Mouse (Mus musculus): ENCODE measurements around the gene Ercc1.

The Ercc1 gene

DNA sequence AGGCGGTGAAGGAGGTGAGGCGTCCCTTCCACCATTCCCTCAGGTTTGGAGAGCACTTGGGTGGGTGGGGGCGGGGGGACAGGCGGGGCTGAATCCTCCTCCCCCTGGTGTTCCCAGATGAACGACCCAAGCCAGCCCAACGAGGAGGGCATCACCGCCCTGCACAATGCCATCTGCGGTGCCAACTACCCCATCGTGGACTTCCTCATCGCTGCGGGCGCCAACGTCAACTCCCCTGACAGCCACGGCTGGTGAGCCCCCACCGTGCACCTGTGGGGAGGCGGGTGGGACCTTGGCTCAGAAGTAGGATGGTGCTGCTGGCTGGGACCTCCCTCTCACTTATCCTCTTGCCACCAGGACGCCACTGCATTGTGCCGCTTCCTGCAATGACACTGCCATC, 30.8 kb downstream of the Ercc1 start:
- no peak for DNase-seq

DNA sequence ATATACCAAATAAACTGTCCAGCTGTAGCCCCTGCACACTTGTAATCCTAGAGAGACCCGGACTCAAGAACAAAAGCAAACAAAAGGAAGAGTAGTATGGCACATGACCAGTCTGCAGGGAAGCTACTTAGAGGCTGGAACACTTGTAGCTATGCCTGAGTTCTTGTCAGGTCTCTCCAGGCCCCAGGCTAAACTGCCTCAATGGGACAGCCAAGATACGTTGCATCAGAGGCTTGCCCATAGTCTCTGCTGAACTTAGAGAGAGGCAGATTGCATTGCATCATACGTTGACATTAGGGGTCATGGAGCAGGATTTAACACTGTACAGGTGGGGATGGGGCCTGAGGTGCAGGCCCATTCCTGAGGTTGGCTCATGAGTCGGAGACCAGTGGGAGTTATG, 31.4 kb downstream of the Ercc1 start:
- DNase-seq, result no peak

DNA sequence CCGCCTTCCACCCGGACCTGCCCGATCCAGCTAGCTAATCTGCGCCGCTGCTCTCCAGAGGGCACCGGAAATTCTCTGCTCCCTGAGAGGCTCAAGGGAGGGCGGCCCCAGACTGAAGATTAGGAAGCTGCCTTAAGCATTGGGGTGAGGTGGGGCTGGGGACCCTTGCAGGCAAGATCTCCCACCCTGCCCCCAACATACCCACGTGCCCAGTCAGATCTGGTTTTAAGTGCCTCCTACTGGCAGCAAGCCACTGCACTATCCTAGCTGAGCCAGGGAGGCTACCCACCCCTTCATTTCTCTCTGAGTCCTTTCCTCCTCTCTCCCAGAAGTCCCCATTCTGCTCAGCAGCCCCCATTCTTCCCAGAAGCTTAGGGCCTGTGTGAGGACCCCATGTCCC, 33.5 kb downstream of the Ercc1 start:
- DNase-seq, result peak; percentile 23

DNA sequence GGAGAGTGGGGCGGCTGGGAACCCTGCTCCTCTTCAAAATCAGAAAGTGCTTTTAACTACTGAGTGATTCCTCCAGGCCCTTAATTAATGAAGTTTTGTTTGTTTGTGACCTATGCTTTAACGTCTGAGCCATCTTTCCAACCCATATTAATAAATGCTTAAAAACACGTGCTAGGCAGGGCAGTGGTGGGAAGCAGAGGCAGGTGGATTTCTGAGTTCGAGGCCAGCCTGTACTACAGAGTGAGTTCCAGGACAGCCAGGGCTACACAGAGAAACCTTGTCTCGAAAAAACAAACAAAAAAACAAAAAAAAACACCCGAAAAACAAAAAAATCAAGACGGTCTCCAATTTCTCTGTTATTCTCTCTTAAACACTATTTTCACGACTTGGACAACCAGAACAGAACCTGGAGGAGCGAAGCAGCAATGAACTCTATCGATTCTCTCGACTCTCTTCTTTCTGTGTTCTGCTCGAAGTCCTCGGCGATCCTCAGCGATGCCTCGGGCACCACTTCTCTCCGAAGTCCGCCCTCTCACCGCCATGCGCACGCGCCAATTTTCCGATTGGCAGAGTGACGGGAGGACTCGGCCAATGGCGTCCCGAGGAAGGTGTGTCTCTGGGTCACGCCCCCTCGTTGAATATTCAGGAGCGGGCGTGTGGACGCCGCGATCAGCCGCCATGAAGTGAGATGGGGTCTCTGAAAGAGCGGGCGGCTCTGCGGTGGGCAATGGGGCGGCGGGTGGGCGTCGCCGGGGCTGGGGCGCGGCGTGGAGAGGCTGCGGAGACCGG, 37.0 kb downstream of the Ercc1 start, which contains the start of gene Ercc2:
Gene Ercc2, plus strand, starts transcription at position 634 of the 789 bp plus-strand sequence.
- peak; percentile 99 for DNase-seq

DNA sequence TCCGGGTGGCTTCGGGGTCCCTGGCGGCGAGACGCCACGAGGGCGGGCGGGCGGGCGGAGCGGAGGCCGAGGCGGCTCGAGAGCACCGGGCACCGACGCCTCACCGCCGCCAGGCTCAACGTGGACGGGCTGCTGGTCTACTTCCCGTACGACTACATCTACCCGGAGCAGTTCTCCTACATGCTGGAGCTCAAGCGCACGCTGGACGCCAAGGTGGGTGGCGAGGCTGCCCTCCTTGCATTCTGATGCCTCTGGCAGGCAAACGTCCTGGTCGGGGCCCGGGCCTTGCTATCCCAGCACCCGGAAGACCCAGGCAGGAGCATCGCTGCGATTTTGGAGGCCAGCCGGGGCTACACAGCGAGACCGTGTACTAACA, 37.6 kb downstream of the Ercc1 start:
- DNase-seq, result peak; percentile 26

DNA sequence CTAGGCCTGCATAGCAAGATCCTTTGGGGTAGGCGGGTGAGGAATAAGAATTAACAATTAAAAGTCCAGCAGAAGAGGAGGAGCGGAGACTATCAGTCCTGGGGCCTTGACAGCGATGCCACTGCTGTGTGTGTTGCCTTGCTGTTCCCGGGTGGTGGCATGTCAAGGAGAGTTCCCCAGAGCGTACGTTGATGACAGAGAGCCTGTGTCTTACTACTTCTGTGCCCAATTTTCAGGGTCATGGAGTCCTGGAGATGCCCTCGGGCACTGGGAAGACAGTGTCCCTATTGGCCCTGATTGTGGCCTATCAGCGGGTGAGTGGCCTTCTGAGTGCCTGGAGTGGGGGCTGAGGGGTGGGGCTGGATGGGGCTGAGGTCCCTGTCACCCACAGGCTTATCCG, 39.1 kb downstream of the Ercc1 start:
- no peak for DNase-seq

DNA sequence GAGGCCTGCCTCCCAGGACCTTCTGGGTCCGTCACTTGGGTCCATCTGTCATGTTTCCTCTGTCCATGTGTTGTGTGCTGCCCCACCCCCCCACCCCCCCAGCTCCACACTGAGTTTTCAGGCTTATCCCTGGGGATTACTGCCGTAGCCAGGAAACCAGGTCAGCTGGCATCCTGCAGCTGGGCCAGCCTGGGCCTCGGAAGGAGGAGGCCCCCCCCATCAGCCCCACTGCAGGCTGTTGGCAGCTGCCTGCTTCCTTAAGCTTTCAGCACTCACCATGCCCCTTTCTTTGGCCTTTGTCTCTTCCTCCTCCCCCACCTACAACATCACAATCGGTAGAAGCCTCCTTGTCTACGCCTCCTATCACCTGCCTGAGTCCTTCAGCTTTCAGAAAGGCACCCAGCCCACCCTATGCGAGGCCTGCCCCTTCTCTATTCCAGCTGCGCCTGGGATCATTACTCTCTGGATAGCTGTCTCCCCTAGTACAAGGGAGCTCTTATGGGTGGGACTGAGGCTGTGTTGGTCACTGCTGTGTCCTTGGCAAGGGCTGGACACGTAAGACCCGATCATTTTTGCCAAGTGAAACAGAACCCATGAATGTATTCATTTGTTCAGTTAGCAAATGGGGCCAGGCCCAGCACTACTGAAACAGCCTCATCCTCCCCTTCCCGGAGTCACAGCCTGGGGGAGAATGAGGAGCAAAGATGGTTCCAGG, 44.3 kb downstream of the Ercc1 start:
- no peak for DNase-seq

DNA sequence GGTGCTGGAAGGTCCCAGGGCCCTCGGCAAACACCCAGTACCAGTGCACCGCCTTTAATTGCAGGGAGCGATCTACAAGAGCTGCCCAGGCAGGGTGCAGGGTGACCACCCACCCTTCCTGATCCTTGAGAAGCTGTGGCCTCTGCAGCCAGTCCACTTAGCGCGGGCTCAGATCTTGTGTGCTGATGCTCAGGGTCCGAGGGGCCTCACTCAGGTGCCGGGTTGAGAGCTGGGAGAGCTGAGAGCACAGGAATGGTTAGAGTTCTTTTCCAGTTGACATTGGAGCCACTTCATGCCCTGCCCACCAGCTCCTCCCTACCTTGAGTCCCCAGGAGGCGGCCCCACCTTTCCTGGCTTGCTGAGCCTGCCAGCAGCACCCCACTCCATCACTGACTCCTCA, 49.9 kb downstream of the Ercc1 start:
- no peak for DNase-seq

DNA sequence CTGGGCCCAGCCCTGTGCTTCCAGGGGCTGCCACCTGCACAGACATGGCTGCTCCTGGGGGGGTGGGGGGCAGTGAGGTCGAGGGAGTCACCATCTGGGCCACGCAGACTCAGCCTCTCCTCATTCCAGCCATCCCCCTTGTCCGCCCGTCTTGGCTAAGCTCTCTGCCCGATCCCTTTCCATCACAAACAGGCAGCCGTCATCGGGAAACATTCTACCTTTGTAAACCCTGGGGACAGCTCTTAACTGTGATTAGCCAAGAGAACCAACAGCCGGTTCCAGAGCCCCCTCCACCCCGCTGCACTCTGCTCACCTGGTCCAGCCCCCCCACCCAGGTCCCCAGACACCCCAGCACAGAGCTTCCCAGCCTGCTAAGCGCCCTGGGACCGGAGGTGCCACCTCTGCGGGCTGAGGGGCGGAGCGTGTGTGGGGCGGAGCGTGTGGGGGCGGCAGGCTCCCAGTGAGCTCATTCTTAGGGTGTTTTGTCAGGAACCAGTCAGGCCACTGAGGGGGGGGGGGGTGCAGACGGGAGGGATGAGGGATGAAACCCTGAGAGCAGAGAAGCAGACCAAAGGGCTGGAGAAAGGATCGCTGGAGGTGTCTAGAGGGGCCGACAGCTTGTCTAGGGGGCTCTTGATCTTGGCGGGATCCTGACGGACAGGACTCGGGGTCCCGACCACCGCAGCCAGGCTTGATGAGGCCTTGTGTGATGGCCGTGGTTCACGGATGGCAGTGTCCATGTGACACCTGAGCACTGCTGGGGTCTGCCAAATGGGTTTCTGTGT, 55.1 kb downstream of the Ercc1 start:
- DNase-seq, result peak; percentile 73

DNA sequence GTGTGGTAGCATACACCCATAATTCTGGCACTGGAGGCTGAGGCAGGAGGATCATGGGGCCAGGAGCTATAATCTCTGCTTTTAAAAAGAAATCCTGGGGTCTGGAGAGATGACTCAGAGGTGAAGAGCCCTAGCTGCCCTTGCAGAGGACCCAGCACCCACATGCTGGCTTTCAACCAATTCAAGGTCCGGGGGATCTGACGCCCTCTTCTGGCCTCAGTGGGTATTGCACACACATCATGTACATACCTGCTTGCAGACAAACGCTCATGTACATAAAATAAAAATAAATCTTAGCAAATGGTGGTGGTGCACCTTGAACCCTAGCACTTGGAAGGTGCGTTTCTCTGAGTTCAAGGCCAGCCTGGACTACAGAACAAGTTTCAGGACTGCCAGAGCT, 56.4 kb downstream of the Ercc1 start:
- no peak for DNase-seq

DNA sequence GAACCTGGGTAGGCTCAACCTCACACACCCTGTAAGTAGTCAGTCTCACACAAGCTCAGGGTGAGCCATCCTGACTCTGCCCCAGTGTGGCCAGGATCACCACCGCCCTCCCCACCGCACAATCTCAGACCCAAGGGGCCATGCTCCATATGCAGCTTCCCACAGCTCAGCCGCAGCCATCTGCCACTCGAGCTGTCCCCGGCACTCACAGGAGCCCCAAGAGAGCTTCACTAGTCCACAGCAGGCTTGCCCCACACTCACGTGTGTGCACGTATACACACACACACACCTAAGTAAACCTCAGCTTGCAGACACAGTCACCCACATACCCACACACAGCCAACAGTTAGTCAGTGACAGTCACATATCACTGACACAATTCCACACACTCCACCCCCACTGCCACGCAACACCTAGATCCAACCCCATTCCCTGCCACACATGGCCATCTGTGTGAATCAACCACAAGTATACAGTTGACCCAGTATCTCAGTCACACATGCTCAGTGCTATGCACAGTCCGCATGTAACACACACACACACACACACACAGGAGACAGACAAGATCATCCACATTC, 58.0 kb downstream of the Ercc1 start:
- no peak for DNase-seq

DNA sequence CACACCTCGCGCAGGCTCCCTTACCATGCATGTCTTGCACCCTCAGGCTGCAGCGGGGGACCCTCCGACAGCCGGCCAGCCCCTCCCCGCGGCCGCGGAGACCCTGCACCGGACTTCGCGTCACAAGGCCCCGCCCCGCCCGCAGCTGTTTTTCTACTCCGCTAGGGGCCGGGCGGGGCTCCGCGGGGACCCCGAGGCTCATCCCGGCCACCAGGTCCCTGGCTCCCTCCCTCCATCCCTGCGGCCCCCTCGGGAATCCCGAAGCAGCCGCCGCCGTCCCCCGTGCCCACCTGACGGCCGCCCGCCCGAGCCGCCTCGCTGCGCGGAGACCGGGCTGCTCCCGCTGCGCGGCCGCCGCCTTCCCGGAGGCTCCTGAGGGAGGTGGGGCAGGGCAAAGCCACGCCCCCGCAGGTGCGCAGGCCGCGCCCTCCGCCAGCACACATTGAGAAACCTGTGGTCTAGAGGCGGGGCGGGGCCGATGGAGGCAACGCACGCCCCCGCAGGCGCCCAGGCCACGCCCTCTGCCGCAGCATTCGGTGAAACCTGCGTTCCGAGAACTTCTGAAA, 59.2 kb downstream of the Ercc1 start, which contains the start of gene Klc3:
Gene Klc3, minus strand, starts transcription at position 374 of the 566 bp plus-strand sequence.
- peak; percentile 90 for DNase-seq

DNA sequence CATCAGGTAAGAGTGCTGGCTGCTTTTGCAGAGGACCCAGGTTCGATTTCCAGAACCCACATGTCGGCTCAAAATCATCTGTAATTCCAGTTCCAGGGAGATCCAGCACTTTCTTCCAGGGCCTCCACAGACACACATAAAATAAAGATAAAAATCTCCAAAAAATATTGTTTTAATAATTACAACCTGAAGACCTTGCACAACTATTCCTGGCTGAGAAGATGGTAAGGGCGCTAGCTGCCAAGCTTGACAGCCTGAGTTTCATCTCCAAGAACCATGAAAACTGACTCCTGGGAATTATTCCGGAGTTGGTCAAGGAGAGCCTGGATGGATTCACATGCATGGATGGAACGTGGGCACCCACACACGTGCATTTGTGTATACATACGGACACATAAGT, 59.9 kb downstream of the Ercc1 start, which contains the start of gene Ckm:
Gene Ckm, plus strand, starts transcription at position 301 of the 400 bp plus-strand sequence.
- DNase-seq, result no peak

DNA sequence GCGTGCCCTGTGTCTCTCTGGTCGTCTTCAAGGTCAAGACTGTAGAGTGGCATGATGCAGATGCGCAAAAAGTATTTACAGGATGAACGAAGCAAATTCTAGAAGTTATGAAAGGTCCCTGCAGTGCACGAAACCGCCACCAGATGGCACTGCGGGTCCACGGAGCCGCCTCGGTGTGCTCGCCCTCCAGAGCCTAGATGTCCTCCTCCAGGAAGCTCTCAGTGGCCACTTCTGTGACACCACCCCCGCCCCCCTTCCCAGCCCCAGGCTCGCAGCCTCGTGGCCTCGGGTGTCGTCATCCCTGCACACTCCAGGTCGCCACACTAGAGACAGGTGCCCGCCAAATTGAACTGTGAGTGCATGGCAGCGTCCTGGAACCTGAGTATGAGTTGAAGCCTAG, 60.8 kb downstream of the Ercc1 start:
- peak; percentile 92 for DNase-seq
